Mouse (Mus musculus) ES-E14 (cell line): Measurements from ENCODE around the gene Ebpl. TPM values are rescaled to one million over a fixed set of nuclear protein-coding genes. Genes with fewer than 3 reads are reported as not detected.

Experiments used
- DNase-seq: peaks from one replicate; pipeline ENCODE4 v3.0.0-alpha.2; 2013; ENCODE audit warnings: low read depth, low spot score
- H3K27ac ChIP-seq: 2 replicates; pipeline ENCODE4 v1.5.1; 2012; ENCODE audit warnings: low read depth, mild to moderate bottlenecking, low read length, moderate library complexity, mixed read lengths; ENCODE audit not compliant: poor library complexity, insufficient read depth, severe bottlenecking
- H3K36me3 ChIP-seq: 2 replicates; pipeline ENCODE4 v1.6.1; 2012; ENCODE audit warnings: mild to moderate bottlenecking, low read length, moderate library complexity, mixed read lengths; ENCODE audit not compliant: control insufficient read depth, poor library complexity, insufficient read depth, severe bottlenecking
- H3K4me1 ChIP-seq, 2 experiments: fragments of 150-350 bp in 1 of 2; sonication (generic) in 1 of 2; 2 replicates each; pipeline ENCODE4 v1.6.1; 2012; ENCODE audit warnings: low read length in 2 of 2, mild to moderate bottlenecking in 1 of 2, mixed read lengths in 1 of 2; ENCODE audit not compliant: control insufficient read depth in 2 of 2, insufficient read depth in 2 of 2, poor library complexity in 1 of 2
- H3K4me3 ChIP-seq, 2 experiments: fragments of 150-350 bp in 1 of 2; sonication (generic) in 1 of 2; 2 replicates each; pipeline ENCODE4 v1.5.1; 2012; ENCODE audit warnings: low read length in 2 of 2, low read depth in 1 of 2, mild to moderate bottlenecking in 1 of 2, mixed read lengths in 1 of 2; ENCODE audit not compliant: insufficient read depth in 1 of 2, poor library complexity in 1 of 2, severe bottlenecking in 1 of 2
- H3K9ac ChIP-seq: 2 replicates; pipeline ENCODE4 v1.6.1; 2012; ENCODE audit warnings: low read depth, mild to moderate bottlenecking, low read length, mixed read lengths; ENCODE audit not compliant: poor library complexity, insufficient read depth, severe bottlenecking
- H3K9me3 ChIP-seq: fragments of 150-350 bp; sonication (generic); 2 replicates; pipeline ENCODE4 v1.6.1; 2012; ENCODE audit warnings: low read depth, mild to moderate bottlenecking, low read length; ENCODE audit not compliant: control insufficient read depth, insufficient read depth
- CHD2 ChIP-seq: IDR thresholded peaks from 2 replicates; pipeline ENCODE4 v1.6.1; 2014; ENCODE audit warnings: mild to moderate bottlenecking, low read depth, low read length, inconsistent platforms
- HCFC1 ChIP-seq: IDR thresholded peaks from 2 replicates; pipeline ENCODE4 v1.6.1; 2012; ENCODE audit warnings: low read length, inconsistent platforms, borderline replicate concordance; ENCODE audit not compliant: insufficient read depth
- MAFK ChIP-seq: IDR thresholded peaks from 2 replicates; pipeline ENCODE4 v1.6.1; 2014; ENCODE audit warnings: mild to moderate bottlenecking, low read depth, low read length, inconsistent platforms; ENCODE audit not compliant: insufficient read depth
- ZC3H11A ChIP-seq: IDR thresholded peaks from 2 replicates; pipeline ENCODE4 v1.6.1; 2012; ENCODE audit warnings: low read depth, mild to moderate bottlenecking, inconsistent platforms, low read length, borderline replicate concordance
- ZNF384 ChIP-seq: IDR thresholded peaks from 2 replicates; pipeline ENCODE4 v1.6.1; 2012; ENCODE audit warnings: low read depth, low read length, inconsistent platforms
- in situ Hi-C, 2 experiments: fragments of 600-800 bp; cut with MboI; formaldehyde crosslinking; loops; one replicate each; pipeline ENCODE4 v1.15.1; 2025; ENCODE audit warnings: low sequenced_read_pairs in 2 of 2, inconsistent platforms in 1 of 2; ENCODE audit not compliant: unreplicated experiment in 2 of 2
- total RNA-seq: library from RNA; depleted of rRNA; stranded (reverse); fragments of 300-350 nt; gene quantifications from 2 replicates; pipeline ENCODE4 v1.2.3, GENCODE M21; 2012

The Ebpl gene
- total RNA-seq, 1 experiment: 4.0 TPM

DNA sequence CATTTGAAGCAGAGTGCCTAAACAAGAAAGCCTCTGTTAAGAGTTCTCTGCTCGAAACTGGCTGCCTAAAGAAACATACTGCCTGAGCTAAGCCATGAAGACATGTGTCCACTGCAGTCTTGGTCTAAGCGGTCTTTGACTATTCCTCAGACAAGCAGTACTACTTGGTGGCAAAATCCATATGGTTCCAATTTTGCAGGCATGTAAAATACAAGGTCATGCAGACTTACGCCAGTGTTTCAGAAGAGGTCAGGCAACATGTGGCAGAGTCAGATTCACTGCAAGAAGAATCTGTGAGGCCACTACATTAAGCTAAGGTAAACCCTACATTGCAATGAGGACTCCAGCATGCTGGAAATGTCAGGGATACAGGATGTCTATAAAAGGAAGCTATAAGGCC is 44.7 kb upstream of the Ebpl start:
- in situ Hi-C loops: no loop called here
- Histone ChIP-seq H3K4me3 (no peak overlapping the region), H3K4me1 (no peaks in the 10 kb centered on the region), H3K9ac (no peak overlapping the region), H3K36me3 (no peaks in the 10 kb centered on the region; the same call in 1 of the 2 replicates), H3K27ac (no peak overlapping the region), H3K9me3 (no peaks in the 10 kb centered on the region)
- no peak for TF ChIP-seq ZNF384
- no peak for TF ChIP-seq HCFC1
- TF ChIP-seq ZC3H11A: no peak
- TF ChIP-seq CHD2: no peak
- TF ChIP-seq MAFK: no peak
- DNase-seq: no peak

GRCm38 (mm10) chr14:61394745-61395144 is 34.5 kb upstream of the Ebpl start:
- no peaks in the 10 kb centered on the region for H3K4me1 ChIP-seq
- H3K4me3 ChIP-seq: no peak overlapping the region
- in situ Hi-C loops: no loop called here
- no peak overlapping the region for H3K27ac ChIP-seq
- no peak for DNase-seq
- no peak overlapping the region for H3K9ac ChIP-seq
- H3K36me3 ChIP-seq: peaks cover 7% of the 10 kb centered on the region
- TF ChIP-seq MAFK: no peak
- no peak for TF ChIP-seq HCFC1
- no peak for TF ChIP-seq ZC3H11A
- TF ChIP-seq ZNF384: no peak
- no peak for TF ChIP-seq CHD2
- no peaks in the 10 kb centered on the region for H3K9me3 ChIP-seq

GRCm38 (mm10) chr14:61390586-61390985 is 30.3 kb upstream of the Ebpl start:
- peaks cover 7% of the 10 kb centered on the region for H3K36me3 ChIP-seq
- TF ChIP-seq HCFC1: no peak
- no peak for TF ChIP-seq CHD2
- TF ChIP-seq ZNF384: no peak
- no peak for TF ChIP-seq ZC3H11A
- no peak for TF ChIP-seq MAFK

GRCm38 (mm10) chr14:61367290-61367689 is 7.1 kb upstream of the Ebpl start:
- H3K4me3 ChIP-seq: no peak overlapping the region
- DNase-seq: no peak
- in situ Hi-C loops: no loop called here
- TF ChIP-seq ZC3H11A (no peak), CHD2 (no peak), ZNF384 (no peak), MAFK (no peak), HCFC1 (no peak)
- H3K36me3 ChIP-seq: peaks cover 7% of the 10 kb centered on the region
- no peak overlapping the region for H3K27ac ChIP-seq
- H3K4me1 ChIP-seq: no peaks in the 10 kb centered on the region
- no peak overlapping the region for H3K9ac ChIP-seq
- H3K9me3 ChIP-seq: no peaks in the 10 kb centered on the region

More at GRCm38 (mm10) chr14:61390586-61390985, 30.3 kb upstream of the Ebpl start:
- Histone ChIP-seq H3K9me3 (no peaks in the 10 kb centered on the region), H3K4me3 (no peak overlapping the region), H3K27ac (no peak overlapping the region), H3K4me1 (no peaks in the 10 kb centered on the region), H3K9ac (no peak overlapping the region)
- DNase-seq: no peak
- in situ Hi-C loops: no loop called here

GRCm38 (mm10) chr14:61364656-61365055 is 4.4 kb upstream of the Ebpl start:
- TF ChIP-seq MAFK (no peak), HCFC1 (no peak), ZNF384 (no peak), CHD2 (no peak), ZC3H11A (no peak)
- Histone ChIP-seq H3K4me3 (no peak overlapping the region), H3K27ac (no peak overlapping the region), H3K9me3 (no peaks in the 10 kb centered on the region), H3K4me1 (0 out of 4 replicates have a peak, but pooled peaks cover 0 to 3% of the 10 kb centered on the region in 2 experiments), H3K36me3 (peaks cover 4% of the 10 kb centered on the region; the same call in 1 of the 2 replicates), H3K9ac (no peak overlapping the region)
- DNase-seq: no peak
- in situ Hi-C loops: no loop called here
